Mouse (Mus musculus): ENCODE measurements around the gene Itga10. TPM values are rescaled to one million over a fixed set of nuclear protein-coding genes. Genes with fewer than 3 reads are reported as not detected.
A peak's percentile ranks its signal among the peaks of the same experiment; 100 is the strongest.

Gene Itga10
- total and polyA plus RNA-seq, 3 experiments = 0.36 to 1.2 (median 1.0) TPM

DNA sequence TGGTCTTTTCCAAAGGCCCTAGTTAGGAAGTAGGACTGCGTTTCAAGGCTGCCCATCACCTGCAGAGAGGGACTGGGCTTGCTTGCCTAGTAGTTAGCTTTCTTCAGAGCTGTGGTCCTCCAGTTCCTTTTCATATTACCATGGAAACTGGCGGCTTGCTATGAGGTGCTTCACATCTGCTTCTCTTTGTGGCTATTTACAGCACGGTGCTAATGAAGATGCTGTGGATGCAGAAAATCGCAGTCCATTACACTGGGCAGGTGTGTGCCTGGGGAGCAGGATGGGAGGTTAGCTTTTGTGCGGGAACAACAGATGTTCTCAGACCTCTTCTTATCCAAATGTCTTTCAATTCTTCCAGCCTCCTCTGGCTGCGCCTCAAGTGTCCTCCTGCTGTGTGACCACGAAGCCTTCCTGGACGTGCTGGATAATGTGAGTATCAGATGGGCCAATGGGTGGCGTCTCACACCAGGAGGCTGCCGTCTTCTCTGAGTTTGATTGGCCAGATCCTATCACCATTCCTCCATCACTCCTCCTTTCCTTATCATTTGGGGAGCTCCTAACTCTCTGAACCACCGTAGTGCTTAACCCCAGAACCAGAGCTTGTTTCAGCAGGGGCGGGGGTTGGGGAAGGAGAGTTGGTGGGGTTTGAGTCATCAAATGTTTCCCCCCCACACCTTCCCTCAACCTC lies 35.0 kb downstream of the Itga10 start:
- no peak for TF ChIP-seq ELF1 (IDR thresholded peaks at IDR 0.05; ENCODE audit: low read depth, low read length)
- TF ChIP-seq PAX5 (IDR thresholded peaks at IDR 0.05; ENCODE audit: low read length) = no peak
- no peak for TF ChIP-seq MAX (IDR thresholded peaks at IDR 0.05; ENCODE audit: low read length)
- TF ChIP-seq RAD21 (IDR thresholded peaks at IDR 0.05; ENCODE audit: low read depth, low read length) = no peak
- no peak for TF ChIP-seq ZC3H11A (IDR thresholded peaks at IDR 0.05; ENCODE audit: low read depth, low read length)
- TF ChIP-seq HCFC1 (IDR thresholded peaks at IDR 0.05; ENCODE audit: low read depth, low read length) = no peak
- TF ChIP-seq MEF2A (IDR thresholded peaks at IDR 0.05; ENCODE audit: borderline replicate concordance, low read depth, low read length) = peak; percentile 40; the same call in 1 of the 2 replicates
- peak; percentile 39; the same call in 1 of the 2 replicates for TF ChIP-seq TCF12 (IDR thresholded peaks at IDR 0.05; ENCODE audit: low read depth, low read length)
- TF ChIP-seq ETS1 (conservative IDR thresholded peaks at IDR 0.05; ENCODE audit: low read depth, low read length) = 0 out of 2 replicates have a peak, but pooled peaks have one; percentile 23
- Histone ChIP-seq H3K79me2 (replicated peaks; ENCODE audit: control insufficient read depth, extremely low read depth, insufficient read depth, poor library complexity, severe bottlenecking) (no peaks in the 10 kb centered on the region), H3K27ac (ENCODE audit: insufficient read depth, low read depth) (no peak overlapping the region), H3K9ac (ENCODE audit: insufficient read depth, low read depth) (no peak overlapping the region), H3K9me3 (replicated peaks; ENCODE audit: low read length) (no peaks in the 10 kb centered on the region), H3K4me3 (replicated peaks in 1 of 3; ENCODE audit: low read depth in 2 of 3, low read length in 2 of 3, poor library complexity in 1 of 3) (no peak overlapping the region), H3K4me1 (ENCODE audit: control insufficient read depth in 1 of 2, insufficient read depth in 2 of 2) (peaks cover 45 to 84% of the 10 kb centered on the region in 2 experiments), H3K4me2 (ENCODE audit: insufficient read depth, low read depth, poor library complexity, severe bottlenecking) (no peak overlapping the region), H3K36me3 (replicated peaks in 1 of 2; ENCODE audit: control insufficient read depth in 1 of 2, insufficient read depth in 1 of 2, low read length in 1 of 2) (peaks cover 3 to 5% of the 10 kb centered on the region in 2 experiments), H3K27me3 (replicated peaks) (no peaks in the 10 kb centered on the region)
- DNase-seq (ENCODE audit: extremely low read depth) = peak; percentile 57
- dilution Hi-C loops (cut with MboI; ENCODE audit: extremely low pct_ligation_motif_present, extremely low pct_unique_long_range_greater_than_20kb, low sequenced_read_pairs) = no loop called here
- in situ Hi-C loops (cut with MboI; ENCODE audit: low pct_ligation_motif_present, low pct_unique_long_range_greater_than_20kb, low sequenced_read_pairs) = no loop called here

GRCm38 (mm10) chr3:96683496-96683895 lies 38.1 kb downstream of the Itga10 start:
- peak overlapping the region; percentile 76 for H3K4me2 ChIP-seq (ENCODE audit: insufficient read depth, low read depth, poor library complexity, severe bottlenecking)
- DNase-seq (ENCODE audit: extremely low read depth) = peak; percentile 55
- H3K4me3 ChIP-seq (replicated peaks in 1 of 3; ENCODE audit: low read depth in 2 of 3, low read length in 2 of 3, poor library complexity in 1 of 3) = no peak overlapping the region
- dilution Hi-C loops (cut with MboI; ENCODE audit: extremely low pct_ligation_motif_present, extremely low pct_unique_long_range_greater_than_20kb, low sequenced_read_pairs) (no loop called here), in situ Hi-C loops (cut with MboI; ENCODE audit: low pct_ligation_motif_present, low pct_unique_long_range_greater_than_20kb, low sequenced_read_pairs) (no loop called here)
- no peaks in the 10 kb centered on the region for H3K27me3 ChIP-seq (replicated peaks)
- H3K36me3 ChIP-seq (replicated peaks in 1 of 2; ENCODE audit: control insufficient read depth in 1 of 2, insufficient read depth in 1 of 2, low read length in 1 of 2) = peaks cover 3 to 5% of the 10 kb centered on the region in 2 experiments
- TF ChIP-seq ZC3H11A (IDR thresholded peaks at IDR 0.05; ENCODE audit: low read depth, low read length) = no peak
- peak; percentile 90 for TF ChIP-seq TCF12 (IDR thresholded peaks at IDR 0.05; ENCODE audit: low read depth, low read length)
- TF ChIP-seq MYC (IDR thresholded peaks at IDR 0.05; ENCODE audit: low read depth, low read length) = no peak
- no peak for TF ChIP-seq GABPA (IDR thresholded peaks at IDR 0.05; ENCODE audit: insufficient replicate concordance, low read depth, low read length)
- 0 out of 2 replicates have a peak, but pooled peaks have one; percentile 32 for TF ChIP-seq MAFK (IDR thresholded peaks at IDR 0.05; ENCODE audit: insufficient replicate concordance, low read length)
- peak; percentile 81 for TF ChIP-seq EP300 (IDR thresholded peaks at IDR 0.05; ENCODE audit: low read length)
- no peak for TF ChIP-seq SMC3 (IDR thresholded peaks at IDR 0.05; ENCODE audit: low read depth, low read length)
- TF ChIP-seq ZMIZ1 (IDR thresholded peaks at IDR 0.05; ENCODE audit: low read depth, low read length) = 0 out of 2 replicates have a peak, but pooled peaks have one; percentile 38
- no peak for TF ChIP-seq TBP (conservative IDR thresholded peaks at IDR 0.05; ENCODE audit: low read depth, low read length)
- no peak for TF ChIP-seq POLR2A (IDR thresholded peaks at IDR 0.05; ENCODE audit: low read depth, low read length)
- 0 out of 4 replicates have a peak, but pooled peaks of 1 of the 2 experiments have one; percentile 6 for TF ChIP-seq CTCF (conservative IDR thresholded peaks at IDR 0.05 in 1 of 2, IDR thresholded peaks at IDR 0.05 in 1 of 2; ENCODE audit: low read depth in 2 of 2, low read length in 2 of 2)
- TF ChIP-seq ETS1 (conservative IDR thresholded peaks at IDR 0.05; ENCODE audit: low read depth, low read length) = peak; percentile 45; the same call in 1 of the 2 replicates
- peak; percentile 74 for TF ChIP-seq CHD2 (IDR thresholded peaks at IDR 0.05; ENCODE audit: low read length)
- peak; percentile 80 for TF ChIP-seq MEF2A (IDR thresholded peaks at IDR 0.05; ENCODE audit: borderline replicate concordance, low read depth, low read length)
- TF ChIP-seq SIN3A (IDR thresholded peaks at IDR 0.05; ENCODE audit: low read length) = peak; percentile 58; the same call in 1 of the 2 replicates
- TF ChIP-seq JUN (IDR thresholded peaks at IDR 0.05; ENCODE audit: insufficient read depth, low read depth, low read length) = no peak
- TF ChIP-seq HCFC1 (IDR thresholded peaks at IDR 0.05; ENCODE audit: low read depth, low read length) = 0 out of 2 replicates have a peak, but pooled peaks have one; percentile 18
- TF ChIP-seq IRF4 (IDR thresholded peaks at IDR 0.05; ENCODE audit: low read depth, low read length) = peak; percentile 78
- no peak for TF ChIP-seq NELFE (IDR thresholded peaks at IDR 0.05; ENCODE audit: low read depth, low read length)
- TF ChIP-seq ZKSCAN1 (IDR thresholded peaks at IDR 0.05; ENCODE audit: borderline replicate concordance, low read depth, low read length) = no peak
- TF ChIP-seq MAZ (IDR thresholded peaks at IDR 0.05; ENCODE audit: low read depth, low read length) = peak; percentile 59; the same call in 1 of the 2 replicates
- TF ChIP-seq ELF1 (IDR thresholded peaks at IDR 0.05; ENCODE audit: low read depth, low read length) = no peak
- TF ChIP-seq PAX5 (IDR thresholded peaks at IDR 0.05; ENCODE audit: low read length) = no peak
- no peak for TF ChIP-seq CHD1 (IDR thresholded peaks at IDR 0.05; ENCODE audit: low read depth, low read length)
- TF ChIP-seq NRF1 (IDR thresholded peaks at IDR 0.05; ENCODE audit: low read depth, low read length) = 0 out of 2 replicates have a peak, but pooled peaks have one; percentile 6
- no peak for TF ChIP-seq JUND (conservative IDR thresholded peaks at IDR 0.05; ENCODE audit: low read depth, low read length)
- TF ChIP-seq BHLHE40 (IDR thresholded peaks at IDR 0.05; ENCODE audit: low read depth, low read length) = 0 out of 2 replicates have a peak, but pooled peaks have one; percentile 26
- H3K4me1 ChIP-seq (ENCODE audit: control insufficient read depth in 1 of 2, insufficient read depth in 2 of 2) = peaks cover 43 to 73% of the 10 kb centered on the region in 2 experiments
- H3K9ac ChIP-seq (ENCODE audit: insufficient read depth, low read depth) = peak overlapping the region; percentile 39
- peak overlapping the region; percentile 91 for H3K27ac ChIP-seq (ENCODE audit: insufficient read depth, low read depth)
- no peaks in the 10 kb centered on the region for H3K79me2 ChIP-seq (replicated peaks; ENCODE audit: control insufficient read depth, extremely low read depth, insufficient read depth, poor library complexity, severe bottlenecking)
- H3K9me3 ChIP-seq (replicated peaks; ENCODE audit: low read length) = no peaks in the 10 kb centered on the region

All from CH12.LX (cell line).